Mouse (Mus musculus) WW6 (cell line): ENCODE results near the gene 3830406C13Rik.

Experiments
- DNase-seq: peaks from one replicate; pipeline ENCODE4 v3.0.0-alpha.2; 2013; ENCODE audit warnings: low read depth, low spot score

Gene 3830406C13Rik

GRCm38 (mm10) chr14:12342458-12343131, 58.6 kb downstream of the 3830406C13Rik start:
- no peak for DNase-seq

- no peak for DNase-seq
These were observed 59.5 kb downstream of the 3830406C13Rik start for GRCm38 (mm10) chr14:12343451-12343941.

GRCm38 (mm10) chr14:12344061-12344745, 60.2 kb downstream of the 3830406C13Rik start:
- DNase-seq, result no peak

- no peak for DNase-seq
These were observed 60.8 kb downstream of the 3830406C13Rik start for GRCm38 (mm10) chr14:12344746-12345240.

- no peak for DNase-seq
These were observed 61.4 kb downstream of the 3830406C13Rik start for GRCm38 (mm10) chr14:12345241-12345921.

- no peak for DNase-seq
These were observed 62.3 kb downstream of the 3830406C13Rik start for GRCm38 (mm10) chr14:12346011-12346864.

- DNase-seq, result no peak
These were observed 63.1 kb downstream of the 3830406C13Rik start for GRCm38 (mm10) chr14:12346865-12347600.

- DNase-seq, result no peak
These were observed 64.1 kb downstream of the 3830406C13Rik start, which contains the start of gene Fezf2 for GRCm38 (mm10) chr14:12348089-12348488. Gene Fezf2 (minus strand): TSS chr14:12348189.

GRCm38 (mm10) chr14:12349334-12350090, 65.5 kb downstream of the 3830406C13Rik start:
- no peak for DNase-seq

- DNase-seq, result no peak
These were observed 66.4 kb downstream of the 3830406C13Rik start for GRCm38 (mm10) chr14:12350271-12350916.
